Mouse (Mus musculus) G1E (cell line): ENCODE measurements around the gene Rpp30. TPM values are rescaled to one million over a fixed set of nuclear protein-coding genes. Genes with fewer than 3 reads are reported as not detected.

Experiments
- ATAC-seq: 2 replicates; pipeline ENCODE4 v1.8.0; 2016; ENCODE audit warnings: mild to moderate bottlenecking; ENCODE audit not compliant: insufficient number of reproducible peaks, poor library complexity, low FRiP score, severe bottlenecking; ENCODE audit errors: extremely low read depth
- DNase-seq: peaks from one replicate; pipeline ENCODE4 v3.0.0; 2012; ENCODE audit warnings: low spot score
- H3K27me3 ChIP-seq: 2 replicates; pipeline ENCODE4 v1.6.1; 2012; ENCODE audit warnings: mild to moderate bottlenecking, low read length, inconsistent platforms; ENCODE audit not compliant: insufficient read depth
- H3K36me3 ChIP-seq: replicated peaks from 2 replicates; pipeline ENCODE3; 2012; ENCODE audit warnings: mild to moderate bottlenecking, inconsistent platforms
- H3K4me1 ChIP-seq: 2 replicates; pipeline ENCODE4 v1.6.1; 2012; ENCODE audit warnings: low read depth, low read length, inconsistent platforms, mixed read lengths; ENCODE audit not compliant: insufficient read depth
- H3K4me3 ChIP-seq: 2 replicates; pipeline ENCODE4 v1.5.1; 2012; ENCODE audit warnings: low read depth, mild to moderate bottlenecking, inconsistent platforms, low read length, moderate library complexity, mixed read lengths
- H3K9me3 ChIP-seq: replicated peaks from 2 replicates; pipeline ENCODE4 v1.6.1; 2012; ENCODE audit warnings: inconsistent platforms
- CTCF ChIP-seq: IDR thresholded peaks from 2 replicates; pipeline ENCODE4 v1.5.1; 2012; ENCODE audit warnings: low read depth, low read length, inconsistent platforms, mixed read lengths
- GATA1 ChIP-seq: IDR thresholded peaks from 2 replicates; pipeline ENCODE4 v1.6.1; 2012; ENCODE audit warnings: borderline replicate concordance, low read length, inconsistent platforms, mixed read lengths
- GATA2 ChIP-seq: IDR thresholded peaks from 2 replicates; pipeline ENCODE4 v1.6.1; 2012; ENCODE audit warnings: low read depth, low read length, inconsistent platforms, borderline replicate concordance
- POLR2AphosphoS5 ChIP-seq: IDR thresholded peaks from 2 replicates; pipeline ENCODE4 v1.6.1; 2012; ENCODE audit warnings: low read depth, low read length, inconsistent platforms; ENCODE audit not compliant: insufficient replicate concordance
- TAL1 ChIP-seq: conservative IDR thresholded peaks from 2 replicates; pipeline ENCODE4 v1.6.1; 2012; ENCODE audit warnings: low read depth, low read length, inconsistent platforms, mixed read lengths
- polyA plus RNA-seq: library from polyadenylated mRNA; stranded (reverse); fragments of >175 nt; gene quantifications from 2 replicates; pipeline ENCODE4 v1.2.3, GENCODE M21; 2012
- total RNA-seq, 2 experiments: library from RNA; stranded (forward) in 1 of 2; stranded (reverse) in 1 of 2; fragments of 200-1000 nt in 1 of 2; fragments of >200 nt in 1 of 2; fragmentation: Nextera tagmentation in 1 of 2; gene quantifications; 2 replicates each; pipeline ENCODE4 v1.2.3; 2014 to 2017

Rpp30 gene
- total and polyA plus RNA-seq, 3 experiments: 4.2 to 87.4 (median 53.9) TPM

- TF ChIP-seq GATA2: no peak
- no peak for TF ChIP-seq POLR2AphosphoS5
- no peak for TF ChIP-seq TAL1
- no peak for TF ChIP-seq GATA1
- TF ChIP-seq CTCF: no peak
- no peaks in the 10 kb centered on the region for H3K9me3 ChIP-seq
- no peaks in the 10 kb centered on the region for H3K27me3 ChIP-seq
- no peaks in the 10 kb centered on the region for H3K4me1 ChIP-seq
- no peak for ATAC-seq
- DNase-seq: no peak
- H3K4me3 ChIP-seq: no peak overlapping the region
- H3K36me3 ChIP-seq: no peaks in the 10 kb centered on the region
Observed at GRCm38 (mm10) chr19:36133064-36133463, 49.5 kb downstream of the Rpp30 start.

- Histone ChIP-seq H3K4me1 (no peaks in the 10 kb centered on the region), H3K9me3 (no peaks in the 10 kb centered on the region), H3K27me3 (no peaks in the 10 kb centered on the region), H3K36me3 (no peaks in the 10 kb centered on the region), H3K4me3 (no peak overlapping the region)
- no peak for ATAC-seq
- TF ChIP-seq GATA2: no peak
- no peak for TF ChIP-seq CTCF
- no peak for TF ChIP-seq POLR2AphosphoS5
- TF ChIP-seq GATA1: no peak
- no peak for TF ChIP-seq TAL1
- no peak for DNase-seq
Observed at GRCm38 (mm10) chr19:36133731-36134130, 50.2 kb downstream of the Rpp30 start.

DNA sequence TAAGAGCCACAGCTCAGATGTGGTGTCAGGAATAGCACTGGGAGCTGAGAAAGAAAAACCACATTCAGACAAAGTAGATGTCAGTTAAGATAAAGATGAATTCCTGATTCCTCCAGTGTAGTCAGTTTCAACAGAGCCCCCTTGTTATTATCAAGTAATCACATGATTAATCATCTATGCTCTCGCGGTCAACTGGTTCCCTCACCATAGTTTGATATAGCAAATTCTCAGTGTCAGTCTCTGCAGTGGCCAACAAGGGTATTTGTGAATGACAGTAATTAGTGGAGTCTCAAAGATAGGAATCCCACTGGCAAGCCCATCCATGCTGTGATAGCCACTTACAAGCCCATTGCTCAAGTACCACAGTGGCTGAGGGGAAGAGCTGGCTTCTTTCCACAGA, 60.1 kb downstream of the Rpp30 start:
- ATAC-seq (no peak), DNase-seq (no peak)
- no peaks in the 10 kb centered on the region for H3K9me3 ChIP-seq
- 0 out of 2 replicates have a peak, but pooled peaks cover 2% of the 10 kb centered on the region for H3K27me3 ChIP-seq
- no peaks in the 10 kb centered on the region for H3K4me1 ChIP-seq
- no peak overlapping the region for H3K4me3 ChIP-seq
- TF ChIP-seq GATA1 (no peak), GATA2 (no peak), POLR2AphosphoS5 (no peak), CTCF (no peak), TAL1 (no peak)
- H3K36me3 ChIP-seq: no peaks in the 10 kb centered on the region

DNA sequence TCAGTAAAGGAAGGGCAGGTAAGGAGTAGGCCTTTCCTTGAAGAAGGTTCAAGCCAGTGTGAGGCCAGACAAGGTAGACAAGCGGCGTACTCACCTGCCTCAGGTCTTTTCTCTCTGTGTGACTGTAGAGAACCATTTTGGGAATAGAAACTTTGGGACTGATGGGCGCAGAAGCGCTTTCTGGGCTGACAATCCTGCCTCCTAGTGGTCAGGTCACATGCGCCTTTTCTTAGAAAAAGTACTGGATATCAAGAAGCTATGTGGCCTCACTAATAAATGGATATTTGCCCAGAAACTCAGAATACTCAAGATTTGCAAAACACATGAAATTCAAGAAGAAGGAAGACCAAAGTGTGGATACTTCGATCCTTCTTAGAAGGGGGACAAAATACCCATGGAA, 65.1 kb downstream of the Rpp30 start:
- no peak for DNase-seq
- Histone ChIP-seq H3K27me3 (no peaks in the 10 kb centered on the region), H3K9me3 (no peaks in the 10 kb centered on the region), H3K4me3 (no peak overlapping the region), H3K36me3 (no peaks in the 10 kb centered on the region), H3K4me1 (0 out of 2 replicates have a peak, but pooled peaks cover 2% of the 10 kb centered on the region)
- TF ChIP-seq GATA1: no peak
- TF ChIP-seq CTCF: no peak
- TF ChIP-seq TAL1: no peak
- no peak for TF ChIP-seq GATA2
- ATAC-seq: no peak

DNA sequence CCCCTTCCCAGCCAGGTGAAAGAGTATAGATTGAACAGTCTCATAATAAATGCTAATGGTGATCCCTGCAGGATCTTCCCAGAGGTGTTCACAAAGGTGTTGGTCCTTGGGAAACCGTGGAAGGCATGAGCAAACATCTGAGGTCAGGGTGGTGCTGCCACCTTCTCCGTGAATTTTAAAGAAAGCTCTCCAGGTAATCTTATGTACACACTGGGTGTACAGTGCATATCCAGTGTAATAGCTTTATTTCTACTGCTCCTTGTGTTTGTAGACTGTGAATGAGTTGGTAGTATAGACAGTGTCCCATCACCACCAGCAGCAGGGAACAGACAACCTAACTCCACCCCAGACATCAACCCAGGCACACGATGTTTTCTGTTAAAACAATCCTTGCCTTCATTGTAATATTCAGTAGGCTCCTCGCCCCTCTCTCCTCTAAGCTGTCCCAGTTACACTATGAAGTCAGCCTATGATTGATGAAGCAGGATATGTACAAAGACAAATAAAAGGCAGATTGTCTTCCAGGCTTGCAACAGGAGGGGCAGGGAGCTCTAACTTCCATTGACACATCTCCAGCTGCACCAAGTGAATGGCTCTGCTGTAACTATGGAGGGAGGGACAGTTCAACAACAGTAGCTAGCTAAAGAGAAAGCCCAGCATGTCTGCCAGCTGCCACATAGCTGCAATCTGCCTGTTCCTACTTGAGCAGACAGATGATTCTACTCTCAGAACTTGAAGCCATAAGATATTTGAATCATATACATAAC, 66.9 kb downstream of the Rpp30 start:
- no peak overlapping the region for H3K4me3 ChIP-seq
- no peaks in the 10 kb centered on the region for H3K27me3 ChIP-seq
- ATAC-seq: no peak
- H3K4me1 ChIP-seq: 0 out of 2 replicates have a peak, but pooled peaks cover 2% of the 10 kb centered on the region
- H3K9me3 ChIP-seq: no peaks in the 10 kb centered on the region
- DNase-seq: no peak
- no peak for TF ChIP-seq GATA1
- TF ChIP-seq CTCF: no peak
- no peak for TF ChIP-seq GATA2
- TF ChIP-seq TAL1: no peak
- TF ChIP-seq POLR2AphosphoS5: no peak
- no peaks in the 10 kb centered on the region for H3K36me3 ChIP-seq

Other genes starting within 250 kb of the Rpp30 start
- gene Htr7, start 26.2 kb upstream of the Rpp30 start, total RNA-seq (2014; fragmentation: Nextera tagmentation): not detected in 2 replicates
- gene Htr7, start 26.2 kb upstream of the Rpp30 start, total RNA-seq (2017): 0.05 TPM in 1 of 2 replicates, not detected in the other
- not detected in 2 replicates for gene Htr7, start 26.2 kb upstream of the Rpp30 start, polyA plus RNA-seq
- gene Ankrd1, start 36.4 kb downstream of the Rpp30 start, total RNA-seq (2014; fragmentation: Nextera tagmentation): not detected in 2 replicates
- gene Ankrd1, start 36.4 kb downstream of the Rpp30 start, total RNA-seq (2017): 0.22 TPM in 1 of 2 replicates, not detected in the other
- gene Ankrd1, start 36.4 kb downstream of the Rpp30 start, polyA plus RNA-seq: not detected in 2 replicates